Mouse (Mus musculus) lung, embryonic 16.5 days (tissue): ENCODE measurements around the gene Nudt2. TPM values are rescaled to one million over a fixed set of nuclear protein-coding genes. Genes with fewer than 3 reads are reported as not detected.

Experiments
- ATAC-seq: fragments of 200-750 bp; cut with Nextera tagmentation; 2 replicates; pipeline ENCODE4 v1.8.0; 2017; ENCODE audit warnings: low read depth, mild to moderate bottlenecking, moderate library complexity
- H3K27ac ChIP-seq: fragments of 300-500 bp; sonication (generic); 2 replicates; pipeline ENCODE4 v1.5.1; 2014; ENCODE audit warnings: mild to moderate bottlenecking, control low read depth, low read length
- H3K27me3 ChIP-seq: fragments of 300-500 bp; sonication (generic); 2 replicates; pipeline ENCODE4 v1.6.1; 2014; ENCODE audit warnings: low read depth, low read length, mixed read lengths; ENCODE audit not compliant: control insufficient read depth, insufficient read depth
- H3K36me3 ChIP-seq: fragments of 300-500 bp; sonication (generic); 2 replicates; pipeline ENCODE4 v1.6.1; 2014; ENCODE audit warnings: low read length; ENCODE audit not compliant: control insufficient read depth, insufficient read depth
- H3K4me1 ChIP-seq: fragments of 300-500 bp; sonication (generic); replicated peaks from 2 replicates; pipeline ENCODE4 v1.6.1; 2014; ENCODE audit warnings: low read length, mixed read lengths; ENCODE audit not compliant: control insufficient read depth, insufficient read depth
- H3K4me2 ChIP-seq: fragments of 300-500 bp; sonication (generic); 2 replicates; pipeline ENCODE4 v1.6.1; 2014; ENCODE audit warnings: low read depth, low read length, control low read depth
- H3K4me3 ChIP-seq: fragments of 300-500 bp; sonication (generic); 2 replicates; pipeline ENCODE4 v1.5.1; 2014; ENCODE audit warnings: mild to moderate bottlenecking, low read length, control low read depth
- H3K9ac ChIP-seq: fragments of 300-500 bp; sonication (generic); 2 replicates; pipeline ENCODE4 v1.6.1; 2014; ENCODE audit warnings: low read length, control low read depth
- H3K9me3 ChIP-seq: fragments of 300-500 bp; sonication (generic); 2 replicates; pipeline ENCODE4 v1.6.1; 2016; ENCODE audit warnings: low read length; ENCODE audit not compliant: control insufficient read depth
- WGBS: fragments of 180-500 bp; shearing (Covaris S2); extraction: QIAGEN DNeasy Blood & Tissue Kit; methylation state at CpG from one replicate; pipeline ENCODE4 v1.1.7; 2014; 5-methylcytosine and 5-hydroxymethylcytosine counted together
- polyA plus RNA-seq: library from polyadenylated mRNA; unstranded; fragments of >200 nt; fragmentation: Nextera tagmentation; extraction: Ambion mirVana; gene quantifications from 2 replicates; pipeline ENCODE4 v1.2.1, GENCODE M21; 2015

The Nudt2 gene
- polyA plus RNA-seq, 1 experiment from 2014 or later = 47.6 TPM

- 0 out of 2 replicates have a peak, but pooled peaks have one; percentile 0 for ATAC-seq
- 3% methylated on average over 22 of the region's 22 CpGs for WGBS
- Histone ChIP-seq H3K4me1 (peaks cover 10% of the 10 kb centered on the region), H3K9me3 (no peaks in the 10 kb centered on the region), H3K36me3 (no peaks in the 10 kb centered on the region), H3K27me3 (peaks cover 3% of the 10 kb centered on the region; the same call in 1 of the 2 replicates), H3K4me2 (peak overlapping the region; percentile 95), H3K9ac (peak overlapping the region; percentile 71), H3K4me3 (peak overlapping the region; percentile 59), H3K27ac (no peak overlapping the region)
Observed at GRCm38 (mm10) chr4:41507326-41507924, 42.5 kb downstream of the Nudt2 start.

GRCm38 (mm10) chr4:41507998-41508397 lies 43.0 kb downstream of the Nudt2 start:
- no peak overlapping the region for H3K4me2 ChIP-seq
- no peaks in the 10 kb centered on the region for H3K9me3 ChIP-seq
- WGBS = 41% methylated on average over 7 of the region's 7 CpGs
- H3K36me3 ChIP-seq = no peaks in the 10 kb centered on the region
- H3K4me3 ChIP-seq = no peak overlapping the region
- peaks cover 10% of the 10 kb centered on the region for H3K4me1 ChIP-seq
- H3K27me3 ChIP-seq = peaks cover 3% of the 10 kb centered on the region; the same call in 1 of the 2 replicates
- no peak overlapping the region for H3K9ac ChIP-seq
- H3K27ac ChIP-seq = no peak overlapping the region
- ATAC-seq = no peak

GRCm38 (mm10) chr4:41513309-41513708 lies 48.4 kb downstream of the Nudt2 start:
- no peak overlapping the region for H3K4me2 ChIP-seq
- 36% methylated on average over 4 of the region's 4 CpGs for WGBS
- no peak for ATAC-seq
- no peak overlapping the region for H3K9ac ChIP-seq
- H3K4me1 ChIP-seq = no peaks in the 10 kb centered on the region
- H3K9me3 ChIP-seq = no peaks in the 10 kb centered on the region
- H3K4me3 ChIP-seq = no peak overlapping the region
- no peaks in the 10 kb centered on the region for H3K36me3 ChIP-seq
- no peak overlapping the region for H3K27ac ChIP-seq
- H3K27me3 ChIP-seq = no peaks in the 10 kb centered on the region; the same call in 1 of the 2 replicates

- 18% methylated on average over 8 of the region's 8 CpGs for WGBS
Observed at GRCm38 (mm10) chr4:41513714-41514113, 48.8 kb downstream of the Nudt2 start.

GRCm38 (mm10) chr4:41517233-41517632 lies 52.3 kb downstream of the Nudt2 start, which contains the start of gene 1110017D15Rik:
Gene 1110017D15Rik, minus strand, starts transcription at chr4:41517333.
- ATAC-seq = no peak
- Histone ChIP-seq H3K4me3 (no peak within 1 kb of the TSS), H3K9me3 (no peaks in the 10 kb centered on the region), H3K4me1 (no peaks in the 10 kb centered on the region), H3K27ac (no peak within 1 kb of the TSS), H3K36me3 (no peaks in the 10 kb centered on the region), H3K4me2 (no peak within 1 kb of the TSS), H3K9ac (no peak within 1 kb of the TSS), H3K27me3 (no peaks in the 10 kb centered on the region)
- 84% methylated on average over 2 of the region's 2 CpGs for WGBS

More at GRCm38 (mm10) chr4:41513714-41514113, 48.8 kb downstream of the Nudt2 start:
- H3K4me3 ChIP-seq = no peak overlapping the region
- H3K9me3 ChIP-seq = no peaks in the 10 kb centered on the region
- H3K36me3 ChIP-seq = no peaks in the 10 kb centered on the region
- no peaks in the 10 kb centered on the region for H3K27me3 ChIP-seq
- H3K4me2 ChIP-seq = no peak overlapping the region
- no peaks in the 10 kb centered on the region for H3K4me1 ChIP-seq
- no peak overlapping the region for H3K27ac ChIP-seq
- ATAC-seq = no peak
- no peak overlapping the region for H3K9ac ChIP-seq

- no peak for ATAC-seq
- H3K9ac ChIP-seq = no peak overlapping the region
- no peaks in the 10 kb centered on the region for H3K4me1 ChIP-seq
- no peak overlapping the region for H3K4me3 ChIP-seq
- WGBS = 61% methylated on average over 7 of the region's 7 CpGs
- no peaks in the 10 kb centered on the region for H3K27me3 ChIP-seq
- H3K9me3 ChIP-seq = no peaks in the 10 kb centered on the region
- no peaks in the 10 kb centered on the region for H3K36me3 ChIP-seq
- no peak overlapping the region for H3K27ac ChIP-seq
- no peak overlapping the region for H3K4me2 ChIP-seq
Observed at GRCm38 (mm10) chr4:41518349-41518748, 53.4 kb downstream of the Nudt2 start.

- Histone ChIP-seq H3K27ac (no peak overlapping the region), H3K4me1 (no peaks in the 10 kb centered on the region), H3K36me3 (no peaks in the 10 kb centered on the region), H3K9ac (no peak overlapping the region), H3K9me3 (no peaks in the 10 kb centered on the region), H3K4me2 (no peak overlapping the region), H3K4me3 (no peak overlapping the region), H3K27me3 (no peaks in the 10 kb centered on the region)
- no peak for ATAC-seq
- 88% methylated on average over 5 of the region's 5 CpGs for WGBS
Observed at GRCm38 (mm10) chr4:41519195-41519594, 54.2 kb downstream of the Nudt2 start.

GRCm38 (mm10) chr4:41520641-41521040 lies 55.7 kb downstream of the Nudt2 start:
- Histone ChIP-seq H3K9ac (no peak overlapping the region), H3K4me1 (no peaks in the 10 kb centered on the region), H3K4me2 (no peak overlapping the region), H3K36me3 (no peaks in the 10 kb centered on the region), H3K4me3 (no peak overlapping the region), H3K27me3 (no peaks in the 10 kb centered on the region), H3K9me3 (no peaks in the 10 kb centered on the region), H3K27ac (no peak overlapping the region)
- WGBS = 36% methylated on average over 14 of the region's 14 CpGs
- no peak for ATAC-seq

- Histone ChIP-seq H3K4me3 (no peak overlapping the region), H3K36me3 (no peaks in the 10 kb centered on the region), H3K9ac (no peak overlapping the region), H3K27ac (no peak overlapping the region), H3K4me2 (no peak overlapping the region), H3K4me1 (no peaks in the 10 kb centered on the region), H3K27me3 (no peaks in the 10 kb centered on the region), H3K9me3 (no peaks in the 10 kb centered on the region)
- WGBS = 54% methylated on average over 6 of the region's 6 CpGs
- 0 out of 2 replicates have a peak, but pooled peaks have one; percentile 15 for ATAC-seq
Observed at GRCm38 (mm10) chr4:41522136-41522535, 57.2 kb downstream of the Nudt2 start.
